Mouse (Mus musculus): ENCODE data around the gene Xxylt1.
"Not testable (repeated sequence)": the region's sequence is repeated elsewhere in the genome, so short reads cannot be mapped to it uniquely, and the experiment has no call there.

The Xxylt1 gene

DNA sequence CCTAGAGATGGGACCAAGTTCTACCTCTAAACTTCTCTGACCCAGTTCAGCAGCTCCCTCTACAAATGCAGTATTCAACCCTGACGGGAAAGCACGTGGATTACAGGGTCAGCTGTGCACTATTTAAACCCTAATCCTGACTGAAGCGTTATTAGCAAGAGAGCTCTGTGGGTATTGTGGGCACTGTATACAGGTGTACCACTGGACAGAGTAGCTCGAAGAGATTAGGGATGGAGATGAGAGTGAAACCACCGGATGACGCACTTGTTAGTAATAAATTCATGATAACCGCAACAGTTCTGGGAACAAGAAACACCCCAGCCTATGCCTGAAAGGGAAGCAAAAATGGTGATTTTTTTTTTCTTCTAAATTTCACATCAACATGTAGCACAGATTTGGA lies 57.0 kb downstream of the Xxylt1 start:
- DNase-seq (ENCODE audit: low spot score) = no peak

DNA sequence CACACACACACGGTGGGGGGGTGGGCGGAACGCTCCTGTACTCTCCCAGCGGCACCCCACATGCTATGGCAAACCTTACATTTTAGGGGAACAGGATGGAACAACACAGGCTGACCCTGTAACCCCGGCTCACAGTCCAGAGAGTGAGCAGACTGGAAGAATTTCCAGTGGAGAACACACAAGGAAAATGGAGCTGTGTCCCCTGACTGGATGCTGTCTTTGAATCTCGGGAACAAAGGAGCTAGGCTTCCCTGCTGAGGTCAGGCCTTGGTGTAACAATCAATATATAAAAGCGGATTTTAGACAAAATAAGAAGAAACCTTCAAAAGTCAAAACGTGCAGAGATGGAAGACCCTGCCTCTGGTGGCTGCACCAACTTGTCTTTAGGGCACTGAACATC lies 57.4 kb downstream of the Xxylt1 start:
- no peak for DNase-seq (ENCODE audit: low spot score)

DNA sequence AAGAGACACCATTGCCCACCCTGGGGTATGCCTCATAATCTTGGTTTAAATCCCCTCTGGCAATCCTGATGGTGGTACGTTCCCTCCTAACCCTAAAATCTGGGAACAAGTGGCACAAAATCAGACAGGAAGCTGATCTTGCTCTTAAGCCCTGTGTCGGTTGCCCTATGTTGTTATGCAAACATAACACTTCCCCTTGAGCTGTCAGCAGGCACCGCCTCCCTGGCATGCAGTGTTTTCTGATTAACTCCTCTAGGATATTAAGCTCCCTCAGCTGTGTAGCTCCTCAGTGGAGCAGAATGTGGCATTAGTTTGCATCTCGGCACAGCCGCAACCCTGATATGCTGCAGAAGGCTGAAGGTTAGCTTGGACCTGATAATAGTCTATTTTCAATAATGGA lies 58.9 kb downstream of the Xxylt1 start:
- peak; percentile 73 for DNase-seq (ENCODE audit: low spot score)

DNA sequence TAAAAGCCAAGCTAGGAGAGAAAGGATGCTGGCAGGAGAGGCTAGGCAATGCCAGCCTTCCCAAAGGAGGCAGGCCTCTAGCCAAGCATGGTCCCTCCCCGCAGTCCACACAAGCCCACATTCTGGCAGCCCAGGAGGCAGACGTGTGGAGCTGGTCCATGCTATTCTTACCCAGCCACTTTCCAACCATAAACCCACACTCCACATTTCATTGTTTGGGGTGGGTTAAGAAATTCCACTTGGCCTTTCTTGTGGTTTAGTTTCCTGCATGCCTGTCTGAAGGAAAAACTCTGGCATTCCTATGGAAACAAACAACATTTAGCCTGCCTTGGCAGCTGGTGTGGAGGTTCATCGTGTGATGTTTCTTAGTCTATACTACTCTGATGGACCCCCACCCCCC lies 61.7 kb downstream of the Xxylt1 start:
- DNase-seq (ENCODE audit: low spot score) = no peak

DNA sequence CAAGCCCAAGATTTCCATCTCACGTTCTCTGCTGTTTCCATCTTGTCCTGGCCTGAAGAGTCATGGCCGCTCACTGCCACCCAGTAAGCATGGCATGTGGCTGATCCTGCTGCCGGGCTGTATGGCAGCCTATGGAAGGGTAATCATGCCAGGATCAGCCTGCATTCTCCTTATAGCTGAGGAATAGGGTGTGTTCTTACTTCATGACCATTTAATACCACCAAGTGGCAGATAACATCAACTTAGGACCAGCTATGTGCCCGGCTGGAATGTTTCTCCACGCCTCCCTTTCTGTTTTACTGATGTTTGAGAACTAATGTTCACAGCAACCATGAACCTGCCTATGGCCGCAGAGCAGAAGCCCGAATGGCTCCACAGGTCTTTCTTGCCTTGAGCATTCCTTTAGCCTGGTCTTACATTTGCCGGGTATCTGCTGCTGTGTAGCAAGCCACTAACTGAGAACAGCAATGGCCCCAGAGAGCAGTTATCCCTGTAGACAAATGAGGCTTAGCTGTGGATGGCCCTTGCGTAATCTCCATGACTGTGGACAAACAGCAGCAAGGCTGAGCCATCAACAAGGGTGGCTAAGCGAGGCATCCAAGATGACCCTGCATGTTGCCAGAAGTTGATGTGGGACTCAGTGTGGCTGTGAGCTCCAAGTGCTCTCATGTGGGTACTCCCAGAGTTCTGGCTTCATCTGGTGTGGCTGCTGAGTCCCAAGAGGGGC lies 63.4 kb downstream of the Xxylt1 start:
- DNase-seq (ENCODE audit: low spot score) = peak; percentile 57

DNA sequence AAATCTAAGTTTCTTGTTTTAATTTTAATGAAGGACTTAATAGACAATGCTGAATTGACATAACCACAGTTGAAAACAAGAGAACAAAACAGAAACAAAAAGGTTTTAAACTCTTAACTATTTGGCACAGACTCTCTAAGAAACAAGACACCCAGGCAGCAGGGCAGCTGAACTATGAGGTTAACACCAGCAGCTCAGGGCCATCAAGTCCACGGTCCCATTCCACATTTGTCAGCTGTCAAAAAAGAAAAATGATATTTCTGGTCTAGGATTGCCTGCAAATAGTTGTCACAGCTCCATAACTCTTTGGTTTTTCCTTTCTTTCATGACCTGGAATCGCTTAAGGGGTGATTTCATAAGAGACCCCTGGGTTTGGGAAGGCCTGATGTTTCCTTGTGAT lies 64.6 kb downstream of the Xxylt1 start:
- peak; percentile 88 for DNase-seq (ENCODE audit: low spot score)

DNA sequence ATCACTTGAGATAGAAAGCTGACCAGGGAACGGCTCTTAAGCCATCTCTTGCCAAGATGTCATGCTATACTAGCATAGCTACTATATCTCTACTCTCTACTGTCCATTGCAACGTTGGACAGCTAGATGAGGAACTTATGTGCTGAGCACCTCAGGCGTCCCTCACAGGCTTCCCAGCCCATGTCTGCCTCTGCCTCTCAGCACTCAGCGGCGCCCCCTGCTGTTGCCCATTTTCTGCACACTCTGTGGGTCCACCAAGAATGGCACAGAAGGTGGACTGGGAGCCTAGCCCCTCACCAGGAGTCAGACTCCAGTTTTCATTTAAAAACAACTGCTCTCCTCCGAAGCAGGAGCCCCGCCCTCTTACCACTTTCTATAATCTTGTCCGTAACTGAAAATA lies 65.1 kb downstream of the Xxylt1 start:
- peak; percentile 50 for DNase-seq (ENCODE audit: low spot score)

DNA sequence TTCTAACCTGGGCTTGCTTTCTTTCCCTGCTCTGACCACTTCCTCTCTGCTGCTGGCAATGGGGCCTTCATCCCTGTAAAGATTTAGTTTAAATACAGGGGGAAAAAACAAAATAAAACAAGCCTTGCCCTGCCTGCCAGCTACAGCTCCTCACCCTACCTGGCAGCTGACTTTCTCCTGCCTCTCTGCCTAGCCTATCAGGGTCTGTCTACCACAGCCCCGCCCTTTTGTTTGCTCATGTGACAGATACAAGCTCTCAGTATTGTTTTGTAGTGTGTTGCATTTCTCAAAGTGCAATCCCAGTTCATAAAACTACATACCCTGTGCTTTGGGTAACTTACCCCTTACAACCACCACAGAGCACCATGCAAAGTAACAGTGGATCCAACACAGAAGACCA lies 66.0 kb downstream of the Xxylt1 start:
- peak; percentile 58 for DNase-seq (ENCODE audit: low spot score)

DNA sequence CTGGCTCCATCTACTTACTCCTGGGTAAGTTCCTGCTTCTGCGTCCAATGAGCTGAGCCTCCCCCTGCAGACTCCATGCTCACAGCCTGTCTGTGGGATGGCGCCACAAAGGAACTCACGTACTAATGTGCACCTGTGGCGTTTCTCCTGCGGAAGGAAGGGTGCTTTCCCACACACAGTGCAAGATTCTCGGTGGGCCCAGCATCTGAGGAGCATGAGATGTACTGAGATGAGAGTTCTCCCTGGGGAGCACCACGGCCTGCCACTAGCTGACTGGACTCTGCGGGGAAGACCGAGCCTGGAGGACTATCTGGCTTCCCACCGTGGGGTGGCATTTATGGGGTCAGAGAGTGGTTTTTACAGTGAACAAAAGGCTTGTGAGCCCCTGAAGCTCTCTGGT lies 69.0 kb downstream of the Xxylt1 start:
- no peak for DNase-seq (ENCODE audit: low spot score)

DNA sequence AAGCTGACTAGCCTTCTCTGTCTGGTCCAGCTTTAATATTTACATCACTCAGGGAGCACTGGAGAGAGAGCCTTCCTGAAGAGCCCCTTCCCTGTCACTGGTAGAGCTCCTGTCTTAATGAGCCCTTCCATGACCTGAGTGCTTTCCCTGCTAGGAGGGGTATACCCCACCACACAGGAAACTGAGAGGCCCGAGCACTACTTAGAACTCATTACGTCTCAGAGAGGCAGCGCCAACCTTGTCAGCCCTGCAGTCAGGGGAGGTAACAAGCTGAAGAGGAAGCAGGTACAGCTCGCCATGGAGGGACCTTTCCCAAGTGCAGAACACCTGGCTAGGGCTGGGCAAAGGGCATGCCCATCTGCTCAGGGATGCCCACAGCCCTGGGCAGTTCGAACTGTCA lies 70.8 kb downstream of the Xxylt1 start:
- DNase-seq (ENCODE audit: low spot score) = no peak

DNA sequence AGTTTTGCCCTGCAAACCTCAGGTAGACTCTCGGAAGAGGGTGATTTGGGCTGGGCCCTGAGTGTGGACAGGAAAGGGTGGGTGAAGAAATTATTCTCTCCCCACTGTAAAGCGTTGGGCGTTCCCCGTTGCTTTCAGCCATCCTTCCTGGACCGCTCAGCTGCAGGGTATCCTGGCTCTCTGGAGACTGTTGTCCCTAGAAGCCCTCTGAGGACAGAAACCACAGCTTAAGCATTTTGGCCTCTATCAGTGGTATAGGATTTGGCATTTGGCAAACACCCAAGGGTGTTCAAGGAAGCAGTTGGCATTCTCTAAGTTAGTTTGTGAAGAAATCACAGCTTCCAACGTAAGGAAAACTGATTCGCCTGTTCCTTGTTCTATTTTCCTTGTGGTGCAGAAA lies 72.9 kb downstream of the Xxylt1 start:
- DNase-seq (ENCODE audit: low spot score) = peak; percentile 78

DNA sequence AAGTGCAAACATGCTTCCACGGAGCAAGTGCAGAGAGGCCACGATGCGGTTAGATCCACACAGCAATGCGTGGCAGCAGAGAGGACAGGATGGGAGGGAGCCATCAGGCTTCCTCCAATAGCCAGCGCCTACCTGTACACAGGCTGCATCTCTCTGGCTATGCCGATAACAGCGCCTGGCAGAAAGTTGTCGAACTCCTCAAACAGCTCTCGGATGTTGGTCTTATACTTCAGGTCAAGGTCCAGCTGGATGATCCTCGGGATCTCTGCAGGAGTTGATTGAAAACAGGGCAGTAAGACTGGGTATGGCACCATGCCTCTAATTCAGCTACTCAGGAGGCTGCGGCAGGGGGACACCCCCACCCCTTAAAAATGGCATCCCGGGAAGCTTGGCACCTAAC lies 73.7 kb downstream of the Xxylt1 start:
- DNase-seq (ENCODE audit: low spot score) = no peak

DNA sequence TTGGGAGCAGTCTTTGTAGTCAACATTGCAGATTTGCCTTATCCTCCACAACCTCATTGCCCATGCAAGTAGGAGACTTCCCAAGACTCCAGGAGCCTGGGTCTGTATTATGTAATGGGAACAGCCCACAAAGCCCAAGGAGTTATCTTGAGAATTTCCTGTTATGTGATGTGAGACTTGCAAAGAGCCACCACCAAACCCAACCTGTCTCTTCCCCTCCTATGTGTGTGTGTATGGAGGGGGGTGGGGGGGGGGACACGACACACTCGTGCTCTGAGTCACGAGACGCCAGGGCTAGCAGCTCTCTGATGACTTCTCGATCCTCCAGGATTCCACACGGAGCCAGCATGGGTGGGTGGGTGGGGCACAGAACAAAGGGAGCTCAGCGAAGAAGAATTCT lies 75.5 kb downstream of the Xxylt1 start:
- DNase-seq (ENCODE audit: low spot score) = no peak

DNA sequence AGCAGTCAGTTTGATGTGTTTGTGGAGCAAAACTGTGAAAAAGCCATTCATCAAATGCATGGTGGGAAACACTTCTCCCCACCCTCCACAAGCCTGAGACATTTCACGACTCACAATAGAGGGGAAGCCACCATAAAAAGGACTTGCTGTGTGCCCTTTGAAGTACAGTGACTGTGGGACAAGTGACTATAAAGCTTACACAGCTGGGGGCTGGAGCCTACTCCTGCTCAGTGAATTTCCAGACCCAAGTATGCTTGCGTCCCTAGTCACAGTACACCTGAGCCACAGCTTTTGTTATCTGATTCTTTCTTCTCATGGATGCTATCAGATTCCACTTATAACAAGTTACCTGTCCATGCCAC lies 76.9 kb downstream of the Xxylt1 start:
- no peak for DNase-seq (ENCODE audit: low spot score)

DNA sequence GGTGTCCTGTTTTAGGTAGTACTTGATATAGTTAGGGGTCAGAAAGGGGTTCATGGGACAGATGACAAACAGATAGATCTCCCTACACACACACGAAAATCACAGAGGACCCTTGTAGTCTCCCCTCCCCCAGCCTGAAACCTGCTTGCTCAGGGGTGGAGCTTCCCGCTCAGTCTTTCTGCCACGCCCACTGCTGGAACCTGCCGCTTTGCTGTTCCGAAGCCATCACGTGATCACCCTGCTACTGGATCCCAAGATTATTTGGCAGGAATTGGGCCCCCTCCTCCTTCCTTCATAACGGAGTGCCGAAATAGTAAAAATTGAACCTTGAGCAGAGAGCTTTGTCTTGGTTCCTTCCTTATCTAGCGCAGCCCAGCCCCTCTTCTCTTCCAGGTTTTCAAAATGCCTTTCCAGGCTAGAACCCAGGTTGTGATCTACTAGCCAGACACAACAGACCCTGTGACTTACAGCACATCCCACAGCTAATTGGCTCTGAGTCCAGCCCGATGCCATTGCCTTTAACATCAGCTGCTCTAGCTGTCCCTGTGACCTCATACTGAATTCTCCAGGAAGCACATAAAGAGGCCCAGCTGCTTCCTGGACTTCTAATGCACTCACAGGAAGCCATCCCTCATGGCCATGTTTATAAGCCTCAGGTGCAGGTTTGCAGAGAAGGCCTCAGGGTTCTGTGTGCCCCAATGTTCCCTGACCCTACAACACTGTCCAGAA lies 77.5 kb downstream of the Xxylt1 start:
- not testable (repeated sequence) for DNase-seq (ENCODE audit: low spot score)

DNA sequence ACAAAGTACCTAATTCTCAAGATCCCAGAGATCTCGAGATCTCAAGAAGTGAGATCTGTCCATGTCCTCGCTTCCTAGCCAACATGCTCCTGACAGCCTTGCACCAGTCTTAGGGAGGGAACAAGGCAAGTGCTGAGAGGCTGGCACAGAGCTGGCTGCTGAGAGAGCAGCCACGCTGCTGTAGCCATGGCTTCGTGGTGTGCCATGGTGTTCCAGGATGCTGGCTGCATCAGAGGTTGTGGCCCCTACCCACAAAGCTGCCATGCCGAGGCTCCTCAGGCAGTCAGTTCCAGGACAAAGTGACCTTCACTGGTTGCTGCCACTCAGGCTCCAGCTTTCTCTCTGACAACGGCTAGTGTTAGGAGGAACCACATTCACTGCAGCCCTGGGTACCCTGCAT lies 78.3 kb downstream of the Xxylt1 start:
- no peak for DNase-seq (ENCODE audit: low spot score)

DNA sequence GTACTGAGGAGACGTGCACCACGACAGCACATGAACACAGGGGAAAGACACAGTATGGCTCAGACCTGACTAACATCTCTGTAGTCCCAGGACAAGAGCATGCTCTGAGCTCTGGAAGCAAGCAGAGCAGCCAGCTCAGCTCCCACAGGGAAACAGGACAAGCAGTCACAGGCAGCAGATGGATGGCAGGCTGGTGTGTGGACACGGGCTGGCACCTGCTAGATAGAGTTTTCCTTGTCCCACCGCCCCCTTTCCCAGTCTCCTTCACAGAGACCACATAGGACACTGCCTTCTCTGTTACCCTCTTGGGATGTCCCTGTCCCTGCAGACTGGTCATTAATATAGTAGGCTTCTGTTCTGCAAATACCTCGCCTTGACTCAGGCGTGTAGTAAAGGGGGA lies 79.1 kb downstream of the Xxylt1 start:
- DNase-seq (ENCODE audit: low spot score) = no peak

DNA sequence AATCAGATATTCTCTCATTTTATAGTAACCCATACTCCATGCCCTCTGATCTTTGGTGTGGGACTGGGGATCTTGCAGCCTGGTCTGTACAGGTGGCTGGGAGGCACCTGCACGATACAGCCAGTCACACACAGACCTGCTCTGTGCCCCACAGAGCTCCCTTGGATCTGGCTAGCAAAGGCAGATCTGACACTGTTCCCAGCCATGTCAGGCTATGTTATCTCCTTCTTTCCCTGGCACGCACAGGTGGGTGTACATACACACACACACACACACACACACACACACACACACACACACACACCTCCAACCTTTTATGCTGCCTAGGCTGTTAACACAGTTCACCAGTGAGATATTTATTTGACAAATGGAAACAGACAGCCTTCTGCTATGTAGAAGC lies 82.5 kb downstream of the Xxylt1 start:
- DNase-seq (ENCODE audit: low spot score) = no peak

DNA sequence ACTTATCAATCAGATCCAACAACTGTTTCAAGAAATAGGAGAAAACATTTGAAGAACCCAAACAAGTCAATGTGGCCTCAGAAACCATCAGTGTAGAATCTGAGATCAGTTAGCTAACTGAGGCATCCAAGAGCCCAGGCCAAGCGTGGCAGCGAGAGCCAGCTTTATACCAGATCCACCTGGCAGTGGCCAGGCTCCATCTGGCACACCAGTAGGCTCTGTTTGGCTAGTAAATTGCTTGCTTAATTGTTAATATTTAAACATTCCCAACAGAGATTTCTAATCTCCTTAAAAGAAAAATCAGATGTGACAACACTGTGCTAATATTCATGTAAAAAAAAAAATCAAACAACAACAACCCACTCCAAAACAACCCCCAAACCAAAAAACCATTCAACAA lies 83.2 kb downstream of the Xxylt1 start:
- no peak for DNase-seq (ENCODE audit: low spot score)

DNA sequence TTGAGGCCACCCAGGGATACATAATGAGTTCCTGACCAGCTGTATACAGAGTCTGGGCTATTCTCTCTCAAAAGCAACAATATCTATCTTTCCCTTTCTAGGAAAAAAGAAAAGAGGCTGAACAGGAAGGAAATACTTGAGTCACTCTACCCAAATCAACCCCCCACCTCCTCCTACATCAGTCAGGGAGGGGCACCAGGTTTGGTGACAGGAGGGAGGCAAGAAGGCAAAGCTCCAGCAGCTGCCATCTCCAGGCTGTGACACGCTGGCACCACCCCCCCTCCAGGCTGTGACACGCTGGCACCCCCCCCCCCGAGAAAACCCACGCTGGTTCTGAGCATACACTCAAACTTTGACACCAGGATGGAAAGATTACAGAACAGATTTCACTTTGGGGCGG lies 85.8 kb downstream of the Xxylt1 start:
- no peak for DNase-seq (ENCODE audit: low spot score)

DNA sequence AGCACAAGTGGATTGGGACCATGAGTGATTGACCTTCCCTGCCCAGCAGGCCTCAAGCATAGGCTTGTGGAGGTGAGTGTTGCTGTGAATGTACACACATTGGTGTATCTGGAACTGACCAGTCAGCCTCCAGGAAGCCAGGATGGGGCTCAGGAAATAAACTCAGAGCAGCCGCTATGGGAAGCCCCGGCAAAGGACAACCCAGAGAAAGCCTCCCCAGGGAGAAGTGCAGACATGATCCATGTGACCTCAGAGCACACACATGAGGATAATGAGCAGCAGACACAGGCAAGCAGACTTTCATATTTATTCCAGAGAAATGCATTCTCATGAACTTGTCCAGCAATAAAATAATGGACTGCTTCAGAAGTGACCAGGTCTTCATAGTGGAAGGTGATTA lies 86.4 kb downstream of the Xxylt1 start:
- DNase-seq (ENCODE audit: low spot score) = no peak

DNA sequence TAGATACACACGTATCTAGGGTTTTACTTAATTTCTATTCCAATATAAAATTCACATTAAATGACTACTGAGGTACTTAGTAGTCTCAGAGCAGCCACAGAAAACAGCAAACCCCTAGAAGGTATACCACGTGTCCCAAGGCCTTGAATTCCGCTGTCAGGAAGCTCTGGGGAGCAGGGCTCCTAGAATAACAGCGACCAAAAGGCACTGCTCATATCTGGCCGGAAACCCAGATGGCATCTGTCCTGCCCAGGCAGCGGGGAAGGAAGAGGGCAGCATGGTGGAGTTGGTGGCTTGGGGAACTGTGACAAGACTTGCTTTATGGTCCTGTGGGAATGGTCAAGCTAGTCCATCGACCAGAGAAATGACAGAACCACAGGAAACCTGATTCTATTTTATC lies 86.9 kb downstream of the Xxylt1 start:
- peak; percentile 58 for DNase-seq (ENCODE audit: low spot score)

DNA sequence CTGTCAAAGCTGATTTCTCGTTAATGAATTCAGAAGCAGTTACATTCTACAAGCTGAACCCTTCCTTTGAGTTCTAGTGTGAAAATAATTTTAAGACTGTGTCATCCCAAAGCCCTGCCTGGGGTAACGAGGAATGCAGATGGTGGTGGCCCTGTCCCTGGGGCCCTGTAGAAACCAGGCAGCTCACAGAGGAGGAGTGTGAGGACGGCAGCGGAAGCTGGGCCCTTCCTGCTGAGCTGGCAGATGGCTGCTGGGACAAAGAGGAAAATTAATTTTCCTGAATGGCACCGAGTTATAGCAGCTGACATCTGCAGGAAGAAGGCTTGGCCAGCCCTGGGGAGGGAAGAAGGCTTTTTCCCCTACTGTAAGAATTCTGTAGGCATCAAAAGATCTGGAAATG lies 88.7 kb downstream of the Xxylt1 start:
- DNase-seq (ENCODE audit: low spot score) = no peak

DNA sequence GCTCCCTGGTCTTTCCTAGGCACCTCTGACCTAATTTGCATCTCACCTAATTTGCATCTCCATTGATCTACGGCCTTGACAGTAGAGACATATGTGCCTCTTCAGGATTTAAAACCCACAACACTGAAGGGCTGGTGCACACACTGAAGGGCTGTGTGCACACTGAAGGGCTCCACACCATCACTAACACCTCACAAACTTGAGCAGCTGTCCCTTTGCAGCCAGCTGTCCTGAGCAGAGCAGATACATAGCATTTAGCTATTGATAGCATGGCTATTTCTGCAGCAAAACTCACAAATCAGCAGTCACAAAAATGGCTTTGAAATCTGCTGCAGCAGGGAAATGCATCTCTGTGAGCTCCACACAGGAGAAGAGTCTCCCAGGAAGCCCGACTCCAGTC lies 90.6 kb downstream of the Xxylt1 start:
- no peak for DNase-seq (ENCODE audit: low spot score)
